Mouse (Mus musculus) heart, adult 2 months (tissue): ENCODE results near the gene Lin52.

ENCODE experiments used
- CTCF ChIP-seq: fragments of 200-600 bp; IDR thresholded peaks from 2 replicates; pipeline ENCODE4 v1.8.1; 2022; ENCODE audit warnings: antibody characterized with exemption, mild to moderate bottlenecking, moderate library complexity
- EP300 ChIP-seq: fragments of 200-500 bp; IDR thresholded peaks from 2 replicates; pipeline ENCODE4 v1.6.1; 2011; ENCODE audit warnings: low read depth, low read length, control low read depth; ENCODE audit not compliant: insufficient read depth
- POLR2A ChIP-seq: fragments of 200-500 bp; IDR thresholded peaks from 2 replicates; pipeline ENCODE4 v1.6.1; 2011; ENCODE audit warnings: mild to moderate bottlenecking, low read depth, low read length, control low read depth; ENCODE audit not compliant: insufficient read depth

GRCm38 (mm10) chr12:84448181-84448580 is 3.0 kb upstream of the Lin52 start:
- TF ChIP-seq POLR2A (no peak), EP300 (no peak), CTCF (no peak)
